Mouse (Mus musculus): ENCODE measurements around the gene Bicra. TPM values are rescaled to one million over a fixed set of nuclear protein-coding genes. Genes with fewer than 3 reads are reported as not detected.

The Bicra gene
- polyA plus RNA-seq, 1 experiment: 21.2 TPM

- TF ChIP-seq CTCF (IDR thresholded peaks at IDR 0.05; ENCODE audit: insufficient read depth, low read length) (no peak), POLR2A (IDR thresholded peaks at IDR 0.05; ENCODE audit: borderline replicate concordance, extremely low read depth, low read depth, low read length) (no peak)
- DNase-seq: no peak
- 88% methylated on average over 16 of the region's 16 CpGs for WGBS
- H3K4me1 ChIP-seq (ENCODE audit: control insufficient read depth, insufficient read depth, low read length): no peaks in the 10 kb centered on the region
- H3K4me3 ChIP-seq (replicated peaks; ENCODE audit: extremely low read depth, low read depth, low read length): no peak overlapping the region
Measured at GRCm38 (mm10) chr7:15987661-15988356, 59.9 kb downstream of the Bicra start.

- Histone ChIP-seq H3K4me3 (replicated peaks; ENCODE audit: extremely low read depth, low read depth, low read length) (no peak overlapping the region), H3K4me1 (ENCODE audit: control insufficient read depth, insufficient read depth, low read length) (peaks cover 4% of the 10 kb centered on the region)
- DNase-seq: no peak
- WGBS: 24% methylated on average over 4 of the region's 4 CpGs
- TF ChIP-seq POLR2A (IDR thresholded peaks at IDR 0.05; ENCODE audit: borderline replicate concordance, extremely low read depth, low read depth, low read length) (no peak), CTCF (IDR thresholded peaks at IDR 0.05; ENCODE audit: insufficient read depth, low read length) (peak; percentile 33; the same call in 1 of the 2 replicates)
Measured at GRCm38 (mm10) chr7:15982729-15983407, 64.9 kb downstream of the Bicra start.

GRCm38 (mm10) chr7:15981538-15981937 is 66.2 kb downstream of the Bicra start:
- no peak overlapping the region for H3K4me3 ChIP-seq (replicated peaks; ENCODE audit: extremely low read depth, low read depth, low read length)
- no peak for DNase-seq

DNA sequence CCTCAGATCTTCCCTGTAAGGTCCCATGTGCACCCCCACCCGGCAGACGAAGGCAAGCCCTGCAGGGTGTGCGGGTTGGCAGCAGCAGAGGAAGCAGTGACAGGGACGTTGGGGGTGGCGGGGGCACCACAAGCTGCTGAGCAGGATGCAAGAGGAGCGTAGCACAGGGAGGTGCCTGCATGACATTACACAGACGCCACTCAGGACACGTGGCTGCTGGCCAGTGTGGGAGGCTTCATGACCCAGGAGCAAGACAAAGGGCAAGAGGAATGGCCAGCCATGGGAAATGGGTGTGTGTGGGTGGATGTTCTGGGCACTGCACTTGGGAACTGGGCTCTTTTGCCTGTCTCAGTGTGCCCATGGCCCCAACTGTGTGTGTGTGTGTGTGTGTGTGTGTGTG is 67.5 kb downstream of the Bicra start:
- no peak overlapping the region for H3K4me3 ChIP-seq (replicated peaks; ENCODE audit: extremely low read depth, low read depth, low read length)
- 37% methylated on average over 8 of the region's 8 CpGs for WGBS
- TF ChIP-seq CTCF (IDR thresholded peaks at IDR 0.05; ENCODE audit: insufficient read depth, low read length) (no peak), POLR2A (IDR thresholded peaks at IDR 0.05; ENCODE audit: borderline replicate concordance, extremely low read depth, low read depth, low read length) (no peak)
- peak; percentile 45 for DNase-seq
- H3K4me1 ChIP-seq (ENCODE audit: control insufficient read depth, insufficient read depth, low read length): peaks cover 4% of the 10 kb centered on the region

More at GRCm38 (mm10) chr7:15981538-15981937, 66.2 kb downstream of the Bicra start:
- 70% methylated on average over 4 of the region's 4 CpGs for WGBS
- no peak for TF ChIP-seq CTCF (IDR thresholded peaks at IDR 0.05; ENCODE audit: insufficient read depth, low read length)
- TF ChIP-seq POLR2A (IDR thresholded peaks at IDR 0.05; ENCODE audit: borderline replicate concordance, extremely low read depth, low read depth, low read length): no peak
- H3K4me1 ChIP-seq (ENCODE audit: control insufficient read depth, insufficient read depth, low read length): peaks cover 4% of the 10 kb centered on the region

DNA sequence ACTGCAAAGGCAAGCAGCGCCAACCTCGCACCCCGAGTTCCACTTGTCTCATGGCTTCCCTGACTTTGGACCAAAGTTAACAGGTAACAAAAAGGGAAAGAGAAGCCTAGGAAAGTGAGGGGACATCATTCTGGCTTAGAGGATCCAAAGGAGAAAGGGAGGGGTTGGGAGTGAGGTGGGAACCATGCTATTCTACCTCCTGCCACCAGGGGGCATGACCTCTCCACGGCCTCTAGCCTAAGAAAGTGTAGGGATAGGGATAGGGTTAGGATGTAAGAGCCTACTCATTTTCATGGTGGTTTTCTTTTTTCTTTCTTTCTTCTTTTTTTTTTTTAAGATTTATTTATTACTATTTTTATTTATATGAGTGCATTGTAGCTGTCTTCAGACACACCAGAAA is 71.8 kb downstream of the Bicra start:
- no peak for DNase-seq
- no peak for TF ChIP-seq POLR2A (IDR thresholded peaks at IDR 0.05; ENCODE audit: borderline replicate concordance, extremely low read depth, low read depth, low read length)
- peak; percentile 95 for TF ChIP-seq CTCF (IDR thresholded peaks at IDR 0.05; ENCODE audit: insufficient read depth, low read length)
- H3K4me1 ChIP-seq (ENCODE audit: control insufficient read depth, insufficient read depth, low read length): peaks cover 4% of the 10 kb centered on the region
- 69% methylated on average over 4 of the region's 4 CpGs for WGBS
- H3K4me3 ChIP-seq (replicated peaks; ENCODE audit: extremely low read depth, low read depth, low read length): no peak overlapping the region

- Histone ChIP-seq H3K4me3 (replicated peaks; ENCODE audit: extremely low read depth, low read depth, low read length) (no peak overlapping the region), H3K4me1 (ENCODE audit: control insufficient read depth, insufficient read depth, low read length) (no peaks in the 10 kb centered on the region; the same call in none of the 2 replicates)
- no peak for DNase-seq
- 82% methylated on average over 10 of the region's 10 CpGs for WGBS
- TF ChIP-seq CTCF (IDR thresholded peaks at IDR 0.05; ENCODE audit: insufficient read depth, low read length): no peak
- TF ChIP-seq POLR2A (IDR thresholded peaks at IDR 0.05; ENCODE audit: borderline replicate concordance, extremely low read depth, low read depth, low read length): no peak
Measured at GRCm38 (mm10) chr7:15975451-15975850, 72.3 kb downstream of the Bicra start.

DNA sequence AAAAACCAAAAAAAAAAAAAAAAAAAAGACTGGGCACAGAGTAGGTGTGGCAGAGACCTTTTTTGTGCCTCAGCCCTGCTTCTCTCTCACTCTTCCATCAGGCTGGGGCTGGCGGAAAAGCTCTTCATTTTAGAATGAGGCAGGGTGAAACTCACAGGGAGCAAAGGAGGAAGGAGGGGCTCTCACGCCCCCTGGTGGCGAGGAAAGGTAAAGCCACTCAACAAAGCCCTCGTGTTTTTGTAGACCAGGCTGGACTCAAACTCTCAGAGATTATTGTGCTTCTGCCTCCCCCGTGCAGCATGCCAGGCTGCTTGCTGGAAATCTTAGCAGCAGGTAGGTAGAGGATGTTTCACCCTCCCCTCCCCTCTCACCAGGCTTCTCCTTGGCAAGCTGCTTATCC is 73.0 kb downstream of the Bicra start:
- no peak for TF ChIP-seq POLR2A (IDR thresholded peaks at IDR 0.05; ENCODE audit: borderline replicate concordance, extremely low read depth, low read depth, low read length)
- peak; percentile 94 for TF ChIP-seq CTCF (IDR thresholded peaks at IDR 0.05; ENCODE audit: insufficient read depth, low read length)
- Histone ChIP-seq H3K4me1 (ENCODE audit: control insufficient read depth, insufficient read depth, low read length) (no peaks in the 10 kb centered on the region), H3K4me3 (replicated peaks; ENCODE audit: extremely low read depth, low read depth, low read length) (no peak overlapping the region)
- peak; percentile 68 for DNase-seq
- WGBS: 26% methylated on average over 5 of the region's 5 CpGs

- 79% methylated on average over 25 of the region's 25 CpGs for WGBS
- Histone ChIP-seq H3K4me3 (replicated peaks; ENCODE audit: extremely low read depth, low read depth, low read length) (no peak overlapping the region), H3K4me1 (ENCODE audit: control insufficient read depth, insufficient read depth, low read length) (no peaks in the 10 kb centered on the region)
- no peak for DNase-seq
- TF ChIP-seq CTCF (IDR thresholded peaks at IDR 0.05; ENCODE audit: insufficient read depth, low read length): no peak
- TF ChIP-seq POLR2A (IDR thresholded peaks at IDR 0.05; ENCODE audit: borderline replicate concordance, extremely low read depth, low read depth, low read length): no peak
Measured at GRCm38 (mm10) chr7:15972247-15972646, 75.5 kb downstream of the Bicra start.

GRCm38 (mm10) chr7:15969674-15970073 is 78.0 kb downstream of the Bicra start:
- WGBS: 81% methylated on average over 3 of the region's 3 CpGs
- TF ChIP-seq CTCF (IDR thresholded peaks at IDR 0.05; ENCODE audit: insufficient read depth, low read length) (no peak), POLR2A (IDR thresholded peaks at IDR 0.05; ENCODE audit: borderline replicate concordance, extremely low read depth, low read depth, low read length) (no peak)
- Histone ChIP-seq H3K4me1 (ENCODE audit: control insufficient read depth, insufficient read depth, low read length) (peaks cover 8% of the 10 kb centered on the region), H3K4me3 (replicated peaks; ENCODE audit: extremely low read depth, low read depth, low read length) (no peak overlapping the region)
- no peak for DNase-seq

- WGBS: 90% methylated on average over 8 of the region's 8 CpGs
Measured at GRCm38 (mm10) chr7:15968322-15968721, 79.4 kb downstream of the Bicra start.

More at GRCm38 (mm10) chr7:15968322-15968721, 79.4 kb downstream of the Bicra start:
- no peak for DNase-seq
- TF ChIP-seq POLR2A (IDR thresholded peaks at IDR 0.05; ENCODE audit: borderline replicate concordance, extremely low read depth, low read depth, low read length): no peak
- no peak for TF ChIP-seq CTCF (IDR thresholded peaks at IDR 0.05; ENCODE audit: insufficient read depth, low read length)
- Histone ChIP-seq H3K4me3 (replicated peaks; ENCODE audit: extremely low read depth, low read depth, low read length) (no peak overlapping the region), H3K4me1 (ENCODE audit: control insufficient read depth, insufficient read depth, low read length) (peaks cover 22% of the 10 kb centered on the region)

Data from lung, adult 2 months (tissue).